Mouse (Mus musculus) spleen, adult 2 months (tissue): Measurements from ENCODE around the gene Ahr.

Source experiments
- CTCF ChIP-seq: fragments of 200-500 bp; IDR thresholded peaks from 2 replicates; pipeline ENCODE4 v1.5.1; 2011; ENCODE audit warnings: mild to moderate bottlenecking, inconsistent platforms; ENCODE audit not compliant: insufficient read depth, insufficient read length, insufficient replicate concordance; ENCODE audit errors: extremely low read depth
- POLR2A ChIP-seq: fragments of 200-500 bp; IDR thresholded peaks from 2 replicates; pipeline ENCODE4 v1.6.1; 2011; ENCODE audit warnings: low read depth, low read length, inconsistent platforms

GRCm38 (mm10) chr12:35506383-35506782, 28.5 kb downstream of the Ahr start:
- no peak for TF ChIP-seq POLR2A
- TF ChIP-seq CTCF, result no peak
